Mouse (Mus musculus) urinary bladder, postnatal 14 days (tissue): ENCODE results near the gene Adk.

Experiments
- DNase-seq: peaks from one replicate; pipeline ENCODE4 v3.0.0; 2021; ENCODE audit warnings: low spot score

Gene Adk

GRCm38 (mm10) chr14:21173973-21174745 is 121.8 kb downstream of the Adk start:
- no peak for DNase-seq

- DNase-seq = no peak
Measured at GRCm38 (mm10) chr14:21174804-21175203, 122.4 kb downstream of the Adk start.

GRCm38 (mm10) chr14:21177781-21178180 is 125.4 kb downstream of the Adk start:
- DNase-seq = no peak

- DNase-seq = no peak
Measured at GRCm38 (mm10) chr14:21178356-21178755, 126.0 kb downstream of the Adk start.

- no peak for DNase-seq
Measured at GRCm38 (mm10) chr14:21181053-21181452, 128.7 kb downstream of the Adk start.

GRCm38 (mm10) chr14:21191966-21192365 is 139.6 kb downstream of the Adk start:
- no peak for DNase-seq

GRCm38 (mm10) chr14:21192749-21193148 is 140.4 kb downstream of the Adk start:
- DNase-seq = no peak

GRCm38 (mm10) chr14:21194336-21194735 is 142.0 kb downstream of the Adk start:
- no peak for DNase-seq

- DNase-seq = no peak
Measured at GRCm38 (mm10) chr14:21200850-21201249, 148.5 kb downstream of the Adk start.

GRCm38 (mm10) chr14:21206472-21206871 is 154.1 kb downstream of the Adk start:
- DNase-seq = no peak

- no peak for DNase-seq
Measured at GRCm38 (mm10) chr14:21221574-21222138, 169.3 kb downstream of the Adk start.

- no peak for DNase-seq
Measured at GRCm38 (mm10) chr14:21222206-21222605, 169.8 kb downstream of the Adk start.

GRCm38 (mm10) chr14:21223456-21223855 is 171.1 kb downstream of the Adk start:
- no peak for DNase-seq

GRCm38 (mm10) chr14:21223971-21224635 is 171.7 kb downstream of the Adk start:
- no peak for DNase-seq

GRCm38 (mm10) chr14:21237051-21237450 is 184.7 kb downstream of the Adk start:
- DNase-seq = no peak

GRCm38 (mm10) chr14:21241105-21241504 is 188.7 kb downstream of the Adk start:
- no peak for DNase-seq

- DNase-seq = no peak
Measured at GRCm38 (mm10) chr14:21251386-21251785, 199.0 kb downstream of the Adk start.

- no peak for DNase-seq
Measured at GRCm38 (mm10) chr14:21252326-21252886, 200.0 kb downstream of the Adk start.

- DNase-seq = no peak
Measured at GRCm38 (mm10) chr14:21253321-21253992, 201.1 kb downstream of the Adk start.

- no peak for DNase-seq
Measured at GRCm38 (mm10) chr14:21253993-21254339, 201.6 kb downstream of the Adk start.

GRCm38 (mm10) chr14:21268229-21268628 is 215.9 kb downstream of the Adk start:
- no peak for DNase-seq

GRCm38 (mm10) chr14:21271472-21271871 is 219.1 kb downstream of the Adk start:
- DNase-seq = no peak
